Mouse (Mus musculus): Measurements from ENCODE around the gene Peak1. TPM values are rescaled to one million over a fixed set of nuclear protein-coding genes. Genes with fewer than 3 reads are reported as not detected.

Gene Peak1
- polyA plus RNA-seq, 1 experiment from 2014 or later: 9.4 TPM

- ATAC-seq (ENCODE audit: insufficient number of reproducible peaks, insufficient read depth, low FRiP score, low TSS enrichment, low read depth): no peak
- Histone ChIP-seq H3K4me1 (replicated peaks) (peaks cover 11% of the 10 kb centered on the region), H3K27me3 (no peaks in the 10 kb centered on the region), H3K27ac (no peak overlapping the region), H3K4me2 (no peak overlapping the region), H3K9ac (replicated peaks) (no peak overlapping the region), H3K9me3 (no peaks in the 10 kb centered on the region), H3K4me3 (replicated peaks) (no peak overlapping the region), H3K36me3 (no peaks in the 10 kb centered on the region)
- 78% methylated on average over 3 of the region's 3 CpGs for WGBS
Observed at GRCm38 (mm10) chr9:56359261-56359660, 58.6 kb downstream of the Peak1 start.

- Histone ChIP-seq H3K27ac (no peak overlapping the region), H3K4me3 (replicated peaks) (no peak overlapping the region), H3K9ac (replicated peaks) (no peak overlapping the region), H3K4me2 (no peak overlapping the region), H3K4me1 (replicated peaks) (peaks cover 11% of the 10 kb centered on the region), H3K27me3 (no peaks in the 10 kb centered on the region), H3K36me3 (no peaks in the 10 kb centered on the region), H3K9me3 (no peaks in the 10 kb centered on the region)
- no peak for ATAC-seq (ENCODE audit: insufficient number of reproducible peaks, insufficient read depth, low FRiP score, low TSS enrichment, low read depth)
- WGBS: 95% methylated on average over 5 of the region's 5 CpGs
Observed at GRCm38 (mm10) chr9:56355186-56355585, 62.7 kb downstream of the Peak1 start.

- H3K36me3 ChIP-seq: no peaks in the 10 kb centered on the region
- no peaks in the 10 kb centered on the region for H3K9me3 ChIP-seq
- H3K27ac ChIP-seq: no peak overlapping the region
- H3K4me1 ChIP-seq (replicated peaks): no peaks in the 10 kb centered on the region
- no peak overlapping the region for H3K4me2 ChIP-seq
- WGBS: 90% methylated on average over 6 of the region's 6 CpGs
- no peak for ATAC-seq (ENCODE audit: insufficient number of reproducible peaks, insufficient read depth, low FRiP score, low TSS enrichment, low read depth)
- H3K9ac ChIP-seq (replicated peaks): no peak overlapping the region
- H3K4me3 ChIP-seq (replicated peaks): no peak overlapping the region
- no peaks in the 10 kb centered on the region for H3K27me3 ChIP-seq
Observed at GRCm38 (mm10) chr9:56346321-56346720, 71.5 kb downstream of the Peak1 start.

- H3K36me3 ChIP-seq: no peaks in the 10 kb centered on the region
- H3K4me2 ChIP-seq: no peak overlapping the region
- WGBS: 85% methylated on average over 1 of the region's 1 CpGs
- ATAC-seq (ENCODE audit: insufficient number of reproducible peaks, insufficient read depth, low FRiP score, low TSS enrichment, low read depth): no peak
- no peak overlapping the region for H3K27ac ChIP-seq
- H3K4me1 ChIP-seq (replicated peaks): no peaks in the 10 kb centered on the region
- no peak overlapping the region for H3K4me3 ChIP-seq (replicated peaks)
- H3K9me3 ChIP-seq: no peaks in the 10 kb centered on the region
- no peaks in the 10 kb centered on the region for H3K27me3 ChIP-seq
- no peak overlapping the region for H3K9ac ChIP-seq (replicated peaks)
Observed at GRCm38 (mm10) chr9:56339426-56340195, 78.3 kb downstream of the Peak1 start.

GRCm38 (mm10) chr9:56334363-56334762, 83.5 kb downstream of the Peak1 start:
- 90% methylated on average over 12 of the region's 12 CpGs for WGBS
- Histone ChIP-seq H3K9ac (replicated peaks) (no peak overlapping the region), H3K4me3 (replicated peaks) (no peak overlapping the region)

GRCm38 (mm10) chr9:56332774-56333173, 85.1 kb downstream of the Peak1 start:
- no peak overlapping the region for H3K4me3 ChIP-seq (replicated peaks)
- no peaks in the 10 kb centered on the region for H3K36me3 ChIP-seq
- H3K4me1 ChIP-seq (replicated peaks): no peaks in the 10 kb centered on the region
- H3K9me3 ChIP-seq: no peaks in the 10 kb centered on the region
- no peak overlapping the region for H3K27ac ChIP-seq
- H3K27me3 ChIP-seq: no peaks in the 10 kb centered on the region
- ATAC-seq (ENCODE audit: insufficient number of reproducible peaks, insufficient read depth, low FRiP score, low TSS enrichment, low read depth): no peak
- no peak overlapping the region for H3K9ac ChIP-seq (replicated peaks)
- no peak overlapping the region for H3K4me2 ChIP-seq

More at GRCm38 (mm10) chr9:56334363-56334762, 83.5 kb downstream of the Peak1 start:
- H3K4me1 ChIP-seq (replicated peaks): no peaks in the 10 kb centered on the region
- H3K4me2 ChIP-seq: no peak overlapping the region
- no peaks in the 10 kb centered on the region for H3K9me3 ChIP-seq
- ATAC-seq (ENCODE audit: insufficient number of reproducible peaks, insufficient read depth, low FRiP score, low TSS enrichment, low read depth): no peak
- no peaks in the 10 kb centered on the region for H3K36me3 ChIP-seq
- no peaks in the 10 kb centered on the region for H3K27me3 ChIP-seq
- no peak overlapping the region for H3K27ac ChIP-seq

- Histone ChIP-seq H3K9ac (replicated peaks) (no peak overlapping the region), H3K4me2 (no peak overlapping the region), H3K27me3 (no peaks in the 10 kb centered on the region), H3K9me3 (no peaks in the 10 kb centered on the region), H3K27ac (no peak overlapping the region), H3K4me1 (replicated peaks) (peaks cover 7% of the 10 kb centered on the region; the same call in 1 of the 2 replicates), H3K4me3 (replicated peaks) (no peak overlapping the region), H3K36me3 (no peaks in the 10 kb centered on the region)
- 94% methylated on average over 8 of the region's 8 CpGs for WGBS
- ATAC-seq (ENCODE audit: insufficient number of reproducible peaks, insufficient read depth, low FRiP score, low TSS enrichment, low read depth): no peak
Observed at GRCm38 (mm10) chr9:56326511-56327005, 91.3 kb downstream of the Peak1 start.

- Histone ChIP-seq H3K27me3 (no peaks in the 10 kb centered on the region), H3K9me3 (no peaks in the 10 kb centered on the region), H3K36me3 (no peaks in the 10 kb centered on the region), H3K9ac (replicated peaks) (no peak overlapping the region), H3K4me3 (replicated peaks) (no peak overlapping the region), H3K4me2 (no peak overlapping the region), H3K27ac (no peak overlapping the region), H3K4me1 (replicated peaks) (peaks cover 7% of the 10 kb centered on the region; the same call in 1 of the 2 replicates)
- ATAC-seq (ENCODE audit: insufficient number of reproducible peaks, insufficient read depth, low FRiP score, low TSS enrichment, low read depth): no peak
- WGBS: 92% methylated on average over 5 of the region's 5 CpGs
Observed at GRCm38 (mm10) chr9:56325725-56326124, 92.1 kb downstream of the Peak1 start.

GRCm38 (mm10) chr9:56324576-56325355, 93.1 kb downstream of the Peak1 start:
- Histone ChIP-seq H3K4me2 (peak overlapping the region; percentile 46), H3K9me3 (no peaks in the 10 kb centered on the region), H3K27ac (peak overlapping the region; percentile 72; the same call in 1 of the 2 replicates), H3K4me3 (replicated peaks) (0 out of 2 replicates have a peak overlapping the region, but pooled peaks have one; percentile 12), H3K4me1 (replicated peaks) (peaks cover 7% of the 10 kb centered on the region; the same call in 1 of the 2 replicates), H3K36me3 (no peaks in the 10 kb centered on the region), H3K9ac (replicated peaks) (no peak overlapping the region), H3K27me3 (no peaks in the 10 kb centered on the region)
- ATAC-seq (ENCODE audit: insufficient number of reproducible peaks, insufficient read depth, low FRiP score, low TSS enrichment, low read depth): no peak
- 36% methylated on average over 16 of the region's 16 CpGs for WGBS

GRCm38 (mm10) chr9:56321291-56321690, 96.6 kb downstream of the Peak1 start:
- Histone ChIP-seq H3K4me3 (replicated peaks) (no peak overlapping the region), H3K36me3 (no peaks in the 10 kb centered on the region), H3K4me2 (no peak overlapping the region), H3K27ac (no peak overlapping the region), H3K27me3 (no peaks in the 10 kb centered on the region), H3K9me3 (peaks cover 4% of the 10 kb centered on the region), H3K4me1 (replicated peaks) (peaks cover 7% of the 10 kb centered on the region; the same call in 1 of the 2 replicates), H3K9ac (replicated peaks) (no peak overlapping the region)
- no peak for ATAC-seq (ENCODE audit: insufficient number of reproducible peaks, insufficient read depth, low FRiP score, low TSS enrichment, low read depth)
- WGBS: 84% methylated on average over 2 of the region's 2 CpGs

- H3K4me3 ChIP-seq (replicated peaks): no peak overlapping the region
- no peak overlapping the region for H3K27ac ChIP-seq
- H3K9me3 ChIP-seq: peaks cover 4% of the 10 kb centered on the region
- ATAC-seq (ENCODE audit: insufficient number of reproducible peaks, insufficient read depth, low FRiP score, low TSS enrichment, low read depth): no peak
- 88% methylated on average over 3 of the region's 3 CpGs for WGBS
- H3K4me2 ChIP-seq: no peak overlapping the region
- no peaks in the 10 kb centered on the region for H3K36me3 ChIP-seq
- H3K9ac ChIP-seq (replicated peaks): no peak overlapping the region
- no peaks in the 10 kb centered on the region for H3K27me3 ChIP-seq
- H3K4me1 ChIP-seq (replicated peaks): no peaks in the 10 kb centered on the region
Observed at GRCm38 (mm10) chr9:56314326-56314725, 103.5 kb downstream of the Peak1 start.

Measured in limb, embryonic 12.5 days (tissue).